Mouse (Mus musculus) heart, postnatal 0 days (tissue): Measurements from ENCODE around the gene Akap6.

ENCODE experiments used
- CTCF ChIP-seq: IDR thresholded peaks from 2 replicates; pipeline ENCODE4 v1.5.1; 2016; ENCODE audit warnings: antibody characterized with exemption, control low read depth, low read depth
- EP300 ChIP-seq: IDR thresholded peaks from 2 replicates; pipeline ENCODE4 v1.6.1; 2016; ENCODE audit warnings: antibody characterized with exemption, low read depth

DNA sequence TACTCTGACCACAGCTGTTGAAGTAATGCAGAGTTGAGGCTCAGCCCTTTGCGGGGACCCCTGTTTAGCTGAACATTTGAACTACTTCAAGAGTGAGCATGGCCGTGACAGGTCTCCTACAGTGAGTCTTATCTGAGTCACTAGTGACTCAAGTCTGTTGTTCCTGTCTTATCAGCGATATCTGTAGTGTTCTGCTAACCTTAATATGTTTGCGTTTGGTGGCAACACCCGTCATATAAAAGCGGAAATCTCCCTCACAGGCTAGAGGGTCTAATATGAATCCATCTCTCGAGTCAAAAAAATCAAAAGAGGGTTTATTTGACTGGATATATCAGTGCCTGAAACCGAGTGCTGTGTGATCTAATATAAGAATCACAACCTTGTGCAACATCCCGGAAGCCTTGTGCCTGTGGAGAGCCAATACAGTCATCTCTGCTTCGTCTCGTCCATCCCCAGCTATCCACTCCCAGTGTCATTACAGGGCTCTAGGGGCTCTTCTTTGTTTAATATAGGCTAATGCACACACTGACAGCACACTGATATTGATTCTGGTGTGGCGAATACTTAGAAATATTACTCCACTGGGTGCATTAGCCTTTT is 3.3 kb downstream of the Akap6 start:
- no peak for TF ChIP-seq CTCF
- no peak for TF ChIP-seq EP300
